ENCODE assay signal across 8 mouse cellular contexts in the genomic region with DNA sequence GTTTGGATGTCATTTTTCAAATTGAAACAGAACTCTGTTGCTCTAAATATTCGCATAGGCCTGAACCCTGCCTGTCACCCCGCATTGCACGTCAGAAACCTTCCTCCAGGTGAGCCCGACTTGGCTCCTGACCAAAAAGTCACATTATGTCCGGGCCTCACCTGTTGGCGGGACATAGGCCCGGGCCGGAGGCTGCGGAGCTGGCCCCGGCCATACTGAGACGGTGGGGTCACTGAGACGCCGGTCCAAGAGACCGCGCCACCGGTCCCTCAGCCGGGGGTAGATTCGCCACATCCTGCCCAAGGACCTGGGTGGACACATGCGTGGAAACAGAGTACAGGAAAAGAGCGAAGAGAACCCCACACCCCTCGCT. TPM values are rescaled to one million over a fixed set of nuclear protein-coding genes. Genes with fewer than 3 reads are reported as not detected.
DNase-seq lines count a peak whose midpoint lies in the region; ATAC-seq and TF ChIP-seq lines count a peak whose summit lies in the region.

No protein-coding gene starts in this region.

- H3K79me2 ChIP-seq in MEL (ENCODE audit: control insufficient read depth, insufficient read depth, low read length, poor library complexity), result peaks cover 44% of the 10 kb centered on the region

- H3K9ac ChIP-seq in heart, embryonic 14.5 days (ENCODE audit: low read length), result peak overlapping the region; percentile 87
- H3K9ac ChIP-seq in MEL (ENCODE audit: control insufficient read depth, low read depth, low read length, poor library complexity, severe bottlenecking), result peak overlapping the region; percentile 84
- H3K9ac ChIP-seq in hindbrain, embryonic 12.5 days, result peak overlapping the region; percentile 83
- H3K9ac ChIP-seq in midbrain, embryonic 11.5 days (ENCODE audit: low read length), result peak overlapping the region; percentile 73

- no peak for TF ChIP-seq RAD21 in MEL (IDR thresholded peaks at IDR 0.05; ENCODE audit: low read depth, low read length)

- peak overlapping the region; percentile 74 for H3K4me2 ChIP-seq in heart, embryonic 14.5 days (ENCODE audit: low read length)
- H3K4me2 ChIP-seq in hindbrain, embryonic 12.5 days (replicated peaks), result peak overlapping the region; percentile 86
- peak overlapping the region; percentile 81 for H3K4me2 ChIP-seq in midbrain, embryonic 11.5 days

- H3K27me3 ChIP-seq in heart, embryonic 14.5 days (ENCODE audit: control insufficient read depth, insufficient read depth, low read length), result no peaks in the 10 kb centered on the region
- H3K27me3 ChIP-seq in MEL (ENCODE audit: control insufficient read depth in 1 of 2, insufficient read depth in 2 of 2, low read length in 2 of 2), result no peaks in the 10 kb centered on the region
- no peaks in the 10 kb centered on the region for H3K27me3 ChIP-seq in hindbrain, embryonic 12.5 days
- H3K27me3 ChIP-seq in midbrain, embryonic 11.5 days (ENCODE audit: control insufficient read depth, insufficient read depth, low read length), result no peaks in the 10 kb centered on the region

- no peaks in the 10 kb centered on the region for H3K9me3 ChIP-seq in heart, embryonic 14.5 days (ENCODE audit: control insufficient read depth, low read length)
- H3K9me3 ChIP-seq in MEL (replicated peaks; ENCODE audit: insufficient read depth, low read length), result no peaks in the 10 kb centered on the region
- H3K9me3 ChIP-seq in hindbrain, embryonic 12.5 days (replicated peaks), result no peaks in the 10 kb centered on the region
- no peaks in the 10 kb centered on the region for H3K9me3 ChIP-seq in midbrain, embryonic 11.5 days (ENCODE audit: control insufficient read depth, low read length)

- no peak for TF ChIP-seq CTCF in MEL (IDR thresholded peaks at IDR 0.05 in 2 of 3, conservative IDR thresholded peaks at IDR 0.05 in 1 of 3; ENCODE audit: control insufficient read depth in 1 of 3, insufficient read depth in 1 of 3, low read depth in 2 of 3, low read length in 3 of 3, poor library complexity in 1 of 3, severe bottlenecking in 1 of 3)

- TF ChIP-seq EP300 in MEL (IDR thresholded peaks at IDR 0.05; ENCODE audit: low read depth in 1 of 2, low read length in 2 of 2), result no peak

- ATAC-seq in heart, embryonic 14.5 days (ENCODE audit: insufficient number of reproducible peaks, insufficient read depth, low FRiP score, low read depth), result peak; percentile 37
- peak; percentile 68 for ATAC-seq in hindbrain, embryonic 12.5 days (ENCODE audit: low FRiP score)
- ATAC-seq in midbrain, embryonic 11.5 days (ENCODE audit: low FRiP score), result peak; percentile 65

- H3K27ac ChIP-seq in heart, embryonic 14.5 days (replicated peaks in 1 of 2; ENCODE audit: control insufficient read depth in 1 of 2, insufficient read depth in 1 of 2, low read depth in 2 of 2, low read length in 2 of 2), result peak overlapping the region; percentile 34 to 53; a peak in 2 of 4 replicates
- H3K27ac ChIP-seq in MEL (ENCODE audit: control insufficient read depth, low read depth, low read length), result peak overlapping the region; percentile 46
- peak overlapping the region; percentile 64; the same call in 1 of the 2 replicates for H3K27ac ChIP-seq in hindbrain, embryonic 12.5 days
- H3K27ac ChIP-seq in midbrain, embryonic 11.5 days (ENCODE audit: low read depth, low read length), result no peak overlapping the region

- no peak for DNase-seq in heart, postnatal 14 days
- no peak for DNase-seq in MEL (ENCODE audit: low read depth, low spot score)
- DNase-seq in midbrain, embryonic 11.5 days (ENCODE audit: low spot score, missing footprints), result no peak
- no peak for DNase-seq in T-cell, adult 2 months (ENCODE audit: low spot score)
- DNase-seq in adrenal gland, postnatal 36 days, result no peak
- no peak for DNase-seq in right cerebral cortex, postnatal 36 days (ENCODE audit: low spot score in 2 of 2)

- under 1% methylated on average over 21 of the region's 21 CpGs for WGBS in heart, embryonic 14.5 days
- under 1% methylated on average over 21 of the region's 21 CpGs for WGBS in hindbrain, embryonic 12.5 days
- under 1% methylated on average over 21 of the region's 21 CpGs for WGBS in midbrain, embryonic 11.5 days

- H3K4me3 ChIP-seq in heart, embryonic 14.5 days (ENCODE audit: control insufficient read depth in 1 of 2, insufficient read depth in 1 of 2, low read depth in 1 of 2, low read length in 2 of 2), result peak overlapping the region; percentile 73 to 91
- H3K4me3 ChIP-seq in MEL (ENCODE audit: control insufficient read depth in 1 of 2, insufficient read depth in 1 of 2, low read depth in 2 of 2, low read length in 2 of 2), result peak overlapping the region; percentile 70 to 83
- peak overlapping the region; percentile 89 for H3K4me3 ChIP-seq in hindbrain, embryonic 12.5 days
- H3K4me3 ChIP-seq in midbrain, embryonic 11.5 days (ENCODE audit: low read depth, low read length), result peak overlapping the region; percentile 56

- TF ChIP-seq POLR2A in MEL (IDR thresholded peaks at IDR 0.05; ENCODE audit: control insufficient read depth in 1 of 2, insufficient read depth in 1 of 2, low read depth in 1 of 2, low read length in 2 of 2, poor library complexity in 1 of 2), result no peak

- peaks cover 11 to 23% of the 10 kb centered on the region in 2 experiments for H3K4me1 ChIP-seq in heart, embryonic 14.5 days (ENCODE audit: control insufficient read depth in 2 of 2, insufficient read depth in 2 of 2, low read length in 2 of 2)
- H3K4me1 ChIP-seq in MEL (ENCODE audit: control insufficient read depth in 1 of 2, insufficient read depth in 2 of 2, low read length in 2 of 2), result peaks cover 7 to 26% of the 10 kb centered on the region in 2 experiments; a peak in 3 of 4 replicates
- peaks cover 30% of the 10 kb centered on the region for H3K4me1 ChIP-seq in hindbrain, embryonic 12.5 days
- H3K4me1 ChIP-seq in midbrain, embryonic 11.5 days (ENCODE audit: control insufficient read depth, insufficient read depth, low read length), result peaks cover 14% of the 10 kb centered on the region

- H3K36me3 ChIP-seq in heart, embryonic 14.5 days (ENCODE audit: control insufficient read depth, insufficient read depth, low read length), result no peaks in the 10 kb centered on the region
- peaks cover 0 to 20% of the 10 kb centered on the region in 2 experiments; a peak in 2 of 4 replicates for H3K36me3 ChIP-seq in MEL (ENCODE audit: control insufficient read depth in 1 of 2, insufficient read depth in 2 of 2, low read length in 2 of 2)
- no peaks in the 10 kb centered on the region for H3K36me3 ChIP-seq in hindbrain, embryonic 12.5 days
- H3K36me3 ChIP-seq in midbrain, embryonic 11.5 days (ENCODE audit: control insufficient read depth, insufficient read depth, low read length), result no peaks in the 10 kb centered on the region

- intact Hi-C loops in heart, postnatal 14 days (cut with DNase I), result loop anchor here (5.0 kb wide), 1 partner anchor 314 kb away; no protein-coding TSS in a partner anchor

TF ChIP-seq in MEL, 35 proteins besides CTCF, POLR2A, EP300 and RAD21 (continues in another document):
- TF ChIP-seq GATA1 (IDR thresholded peaks at IDR 0.05; ENCODE audit: low read depth, low read length) (no peak), NRF1 (IDR thresholded peaks at IDR 0.05; ENCODE audit: insufficient read depth, low read depth, low read length, poor library complexity, severe bottlenecking) (no peak), NELFE (IDR thresholded peaks at IDR 0.05; ENCODE audit: low read depth, low read length) (no peak), SIN3A (IDR thresholded peaks at IDR 0.05; ENCODE audit: low read length) (no peak), ELF1 (IDR thresholded peaks at IDR 0.05; ENCODE audit: low read depth, low read length) (no peak), E2F4 (IDR thresholded peaks at IDR 0.05; ENCODE audit: borderline replicate concordance, low read depth, low read length) (no peak)

RNA-seq across cellular contexts. Expression of gene Gid4, which starts 0.4 kb away (rescaled TPM):
- polyA plus RNA-seq in heart, embryonic 14.5 days (2014; fragmentation: Nextera tagmentation; extraction: Ambion mirVana), result 23.4 and 24.7 TPM in 2 replicates
- total RNA-seq in heart, postnatal 14 days (2021), result 10 to 100 TPM; 34.4 to 35.7 TPM
- 25.2 and 28.6 TPM in 2 replicates for total RNA-seq in MEL (2012; rRNA removed)
- polyA plus RNA-seq in MEL (2012; ENCODE audit: insufficient read depth in 1 of 2, insufficient read length in 2 of 2, low read depth in 1 of 2, low replicate concordance in 2 of 2, missing spikeins in 1 of 2), result 100 to 1,000 TPM in 1 of 2 experiments, 10 to 100 TPM in 1; 25.3 to 114 TPM
- 28.1 and 30.1 TPM in 2 replicates for polyA plus RNA-seq in hindbrain, embryonic 12.5 days (2016; fragmentation: Nextera tagmentation; extraction: Ambion mirVana)
- polyA plus RNA-seq in midbrain, embryonic 11.5 days (2014; fragmentation: Nextera tagmentation; extraction: Ambion mirVana), result 32.3 and 33.1 TPM in 2 replicates
- 10 to 100 TPM; 49.6 to 52.0 TPM for total RNA-seq in adrenal gland, postnatal 36 days (2021)

RNA-seq across cellular contexts. Expression of gene Atpaf2, which starts 1.7 kb away (rescaled TPM):
- 50.2 and 51.4 TPM in 2 replicates for polyA plus RNA-seq in heart, embryonic 14.5 days (2014; fragmentation: Nextera tagmentation; extraction: Ambion mirVana)
- total RNA-seq in heart, postnatal 14 days (2021), result 10 to 100 TPM; 41.4 to 47.0 TPM
- total RNA-seq in MEL (2012; rRNA removed), result 82.6 and 84.7 TPM in 2 replicates
- polyA plus RNA-seq in MEL (2012; ENCODE audit: insufficient read depth in 1 of 2, insufficient read length in 2 of 2, low read depth in 1 of 2, low replicate concordance in 2 of 2, missing spikeins in 1 of 2), result 100 to 1,000 TPM in 1 of 2 experiments, not detected in 1; 102 TPM
- polyA plus RNA-seq in hindbrain, embryonic 12.5 days (2016; fragmentation: Nextera tagmentation; extraction: Ambion mirVana), result 37.4 and 38.0 TPM in 2 replicates
- 39.9 and 40.5 TPM in 2 replicates for polyA plus RNA-seq in midbrain, embryonic 11.5 days (2014; fragmentation: Nextera tagmentation; extraction: Ambion mirVana)
- 10 to 100 TPM; 62.0 to 66.5 TPM for total RNA-seq in adrenal gland, postnatal 36 days (2021)

RNA-seq across cellular contexts. Expression of gene Drg2, which starts 37.8 kb away (rescaled TPM):
- 65.4 and 67.1 TPM in 2 replicates for polyA plus RNA-seq in heart, embryonic 14.5 days (2014; fragmentation: Nextera tagmentation; extraction: Ambion mirVana)
- total RNA-seq in heart, postnatal 14 days (2021), result 10 to 100 TPM; 31.1 to 34.1 TPM
- 133 and 140 TPM in 2 replicates for total RNA-seq in MEL (2012; rRNA removed)
- 100 to 1,000 TPM; 121 to 214 TPM for polyA plus RNA-seq in MEL (2012; ENCODE audit: insufficient read depth in 1 of 2, insufficient read length in 2 of 2, low read depth in 1 of 2, low replicate concordance in 2 of 2, missing spikeins in 1 of 2)
- polyA plus RNA-seq in hindbrain, embryonic 12.5 days (2016; fragmentation: Nextera tagmentation; extraction: Ambion mirVana), result 94.4 and 96.7 TPM in 2 replicates
- polyA plus RNA-seq in midbrain, embryonic 11.5 days (2014; fragmentation: Nextera tagmentation; extraction: Ambion mirVana), result 112 and 125 TPM in 2 replicates
- total RNA-seq in adrenal gland, postnatal 36 days (2021), result 10 to 100 TPM; 65.2 to 70.3 TPM

RNA-seq across cellular contexts. Expression of gene Myo15, which starts 52.6 kb away (rescaled TPM):
- 0.01 and 0.03 TPM in 2 replicates for polyA plus RNA-seq in heart, embryonic 14.5 days (2014; fragmentation: Nextera tagmentation; extraction: Ambion mirVana)
- under 1 TPM; 0.12 to 0.14 TPM for total RNA-seq in heart, postnatal 14 days (2021)
- total RNA-seq in MEL (2012; rRNA removed), result 0.03 and 0.04 TPM in 2 replicates
- under 1 TPM in 1 of 2 experiments, not detected in 1; 0.07 TPM for polyA plus RNA-seq in MEL (2012; ENCODE audit: insufficient read depth in 1 of 2, insufficient read length in 2 of 2, low read depth in 1 of 2, low replicate concordance in 2 of 2, missing spikeins in 1 of 2)
- polyA plus RNA-seq in hindbrain, embryonic 12.5 days (2016; fragmentation: Nextera tagmentation; extraction: Ambion mirVana), result 0.30 TPM in 2 replicates
- 0.01 and 0.04 TPM in 2 replicates for polyA plus RNA-seq in midbrain, embryonic 11.5 days (2014; fragmentation: Nextera tagmentation; extraction: Ambion mirVana)
- under 1 TPM; 0.03 to 0.10 TPM for total RNA-seq in adrenal gland, postnatal 36 days (2021)
